12 mouse cellular contexts compared by ENCODE assay signal in genomic region chr7:105480081-105480480, GRCm38 (mm10). TPM values are rescaled to one million over a fixed set of nuclear protein-coding genes. Genes with fewer than 3 reads are reported as not detected.
DNase-seq lines count a peak whose midpoint lies in the region; ATAC-seq and TF ChIP-seq lines count a peak whose summit lies in the region.
"Had no signal": no experiment of that assay in that cellular context is flagged by ENCODE, and none has a peak within 500 bp of the region (broad histone marks: within the 10 kb centered on the region; RNA-seq: fewer than 3 reads in every experiment).

No protein-coding gene starts in this region.

- no peak overlapping the region for H3K9ac ChIP-seq in embryonic facial prominence, embryonic 13.5 days
- H3K9ac ChIP-seq in kidney, postnatal 0 days (ENCODE audit: low read depth, low read length), result no peak overlapping the region

- WGBS in embryonic facial prominence, embryonic 13.5 days, result 41% methylated on average over 5 of the region's 5 CpGs
- WGBS in embryonic facial prominence, embryonic 10.5 days, result 49% methylated on average over 5 of the region's 5 CpGs
- 67% methylated on average over 5 of the region's 5 CpGs for WGBS in kidney, postnatal 0 days

- no peak for DNase-seq in embryonic facial prominence, embryonic 10.5 days (ENCODE audit: low spot score)
- no peak for DNase-seq in kidney, postnatal 0 days (ENCODE audit: low spot score)
- no peak for DNase-seq in kidney, adult 9 months
- no peak for DNase-seq in left cerebral cortex, adult 9 months (ENCODE audit: low spot score in 2 of 2)
- no peak for DNase-seq in adrenal gland, postnatal 36 days
- DNase-seq: cerebellum, adult 11 months; kidney, adult 18-20 months; liver; spleen, adult 18-20 months had no signal

- H3K27me3 ChIP-seq in embryonic facial prominence, embryonic 13.5 days, result no peaks in the 10 kb centered on the region; the same call in 1 of the 2 replicates
- H3K27me3 ChIP-seq in embryonic facial prominence, embryonic 10.5 days (replicated peaks; ENCODE audit: low read depth, poor library complexity, severe bottlenecking), result peaks cover 37% of the 10 kb centered on the region
- no peaks in the 10 kb centered on the region for H3K27me3 ChIP-seq in kidney, postnatal 0 days (ENCODE audit: insufficient read depth, low read length)
- H3K27me3 ChIP-seq in myocyte (ENCODE audit: control insufficient read depth, insufficient read depth, insufficient read length), result no peaks in the 10 kb centered on the region

- no peak overlapping the region for H3ac ChIP-seq in myocyte (ENCODE audit: control insufficient read depth, insufficient read length)

- no peak for TF ChIP-seq POLR2A in cortical plate, adult 2 months (IDR thresholded peaks at IDR 0.05; ENCODE audit: extremely low read depth, insufficient read depth, low read length)
- no peak for TF ChIP-seq POLR2A in myocyte (IDR thresholded peaks at IDR 0.05; ENCODE audit: insufficient read length, low read depth)

- H3K4me2 ChIP-seq in embryonic facial prominence, embryonic 13.5 days, result peak overlapping the region; percentile 82
- H3K4me2 ChIP-seq in kidney, postnatal 0 days (ENCODE audit: low read length), result peak overlapping the region; percentile 88; the same call in 1 of the 2 replicates
- H3K4me2 ChIP-seq in myocyte (ENCODE audit: low read depth), result peak overlapping the region; percentile 85

- H3K9me3 ChIP-seq in embryonic facial prominence, embryonic 13.5 days, result no peaks in the 10 kb centered on the region
- no peaks in the 10 kb centered on the region for H3K9me3 ChIP-seq in embryonic facial prominence, embryonic 10.5 days
- H3K9me3 ChIP-seq in kidney, postnatal 0 days (replicated peaks; ENCODE audit: low read length), result no peaks in the 10 kb centered on the region

- no peak for ATAC-seq in embryonic facial prominence, embryonic 13.5 days (ENCODE audit: insufficient number of reproducible peaks, insufficient read depth, low FRiP score, low TSS enrichment, low read depth)
- no peak for ATAC-seq in kidney, postnatal 0 days (replicated peaks; ENCODE audit: low FRiP score, low read depth)

- no peaks in the 10 kb centered on the region for H3K79me2 ChIP-seq in myocyte (ENCODE audit: control insufficient read depth, insufficient read depth)

- peak overlapping the region; percentile 88; the same call in 1 of the 2 replicates for H3K27ac ChIP-seq in embryonic facial prominence, embryonic 13.5 days
- no peak overlapping the region for H3K27ac ChIP-seq in embryonic facial prominence, embryonic 10.5 days (replicated peaks)
- no peak overlapping the region for H3K27ac ChIP-seq in kidney, postnatal 0 days
- H3K27ac ChIP-seq in cortical plate, adult 2 months (ENCODE audit: insufficient read depth, low read length), result peak overlapping the region; percentile 96

- TF ChIP-seq CTCF in kidney, postnatal 0 days (IDR thresholded peaks at IDR 0.05; ENCODE audit: low read depth), result no peak
- TF ChIP-seq CTCF in cortical plate, adult 2 months (IDR thresholded peaks at IDR 0.05; ENCODE audit: extremely low read depth, insufficient read depth, low read length), result no peak

- H3K36me3 ChIP-seq in embryonic facial prominence, embryonic 13.5 days, result no peaks in the 10 kb centered on the region
- H3K36me3 ChIP-seq in embryonic facial prominence, embryonic 10.5 days (replicated peaks), result no peaks in the 10 kb centered on the region
- H3K36me3 ChIP-seq in kidney, postnatal 0 days (ENCODE audit: insufficient read depth, low read length), result no peaks in the 10 kb centered on the region
- H3K36me3 ChIP-seq in myocyte (ENCODE audit: control insufficient read depth, insufficient read depth), result no peaks in the 10 kb centered on the region

- H3K4me1 ChIP-seq in embryonic facial prominence, embryonic 13.5 days, result peaks cover 21% of the 10 kb centered on the region
- peaks cover 27% of the 10 kb centered on the region for H3K4me1 ChIP-seq in embryonic facial prominence, embryonic 10.5 days
- H3K4me1 ChIP-seq in kidney, postnatal 0 days (replicated peaks; ENCODE audit: insufficient read depth, low read length), result peaks cover 8% of the 10 kb centered on the region; the same call in 1 of the 2 replicates
- H3K4me1 ChIP-seq in cortical plate, adult 2 months (ENCODE audit: control insufficient read depth, insufficient read depth, low read length), result no peaks in the 10 kb centered on the region; the same call in 1 of the 2 replicates

- H3K4me3 ChIP-seq in embryonic facial prominence, embryonic 13.5 days, result no peak overlapping the region
- H3K4me3 ChIP-seq in embryonic facial prominence, embryonic 10.5 days, result no peak overlapping the region
- H3K4me3 ChIP-seq in kidney, postnatal 0 days (replicated peaks; ENCODE audit: low read depth, low read length), result no peak overlapping the region
- no peak overlapping the region for H3K4me3 ChIP-seq in cortical plate, adult 2 months (ENCODE audit: insufficient read depth, low read length)
- H3K4me3 ChIP-seq in myocyte, result peak overlapping the region; percentile 57

TF ChIP-seq in myocyte, 11 proteins besides CTCF, POLR2A, EP300 and RAD21:
- no peak for TF ChIP-seq E2F4 (IDR thresholded peaks at IDR 0.05; ENCODE audit: insufficient read depth)
- no peak for TF ChIP-seq MYOG (IDR thresholded peaks at IDR 0.05; ENCODE audit: control insufficient read depth in 1 of 3, insufficient read depth in 1 of 3, insufficient read length in 2 of 3, low read depth in 2 of 3)
- TF ChIP-seq MYOD1 (IDR thresholded peaks at IDR 0.05; ENCODE audit: control insufficient read depth in 1 of 3, insufficient read length in 2 of 3, low read depth in 2 of 3), result no peak
- TF ChIP-seq TCF3 (IDR thresholded peaks at IDR 0.05; ENCODE audit: insufficient read length, low read depth), result no peak
- TF ChIP-seq SRF (IDR thresholded peaks at IDR 0.05; ENCODE audit: control insufficient read depth, insufficient read length, low read depth), result no peak
- TF ChIP-seq TCF12 (IDR thresholded peaks at IDR 0.05; ENCODE audit: insufficient read depth, poor library complexity, severe bottlenecking), result no peak
- TF ChIP-seq CEBPB (IDR thresholded peaks at IDR 0.05; ENCODE audit: insufficient read depth, poor library complexity, severe bottlenecking), result no peak
- TF ChIP-seq REST (IDR thresholded peaks at IDR 0.05; ENCODE audit: insufficient read depth, insufficient read length), result no peak
- no peak for TF ChIP-seq POLR2AphosphoS2 (IDR thresholded peaks at IDR 0.05; ENCODE audit: insufficient read length, low read depth)
- TF ChIP-seq USF1 (IDR thresholded peaks at IDR 0.05; ENCODE audit: low read depth), result no peak
- no peak for TF ChIP-seq MAX (IDR thresholded peaks at IDR 0.05; ENCODE audit: low read depth)

RNA-seq across cellular contexts. Expression of gene Cavin3, which starts 2.0 kb away (rescaled TPM):
- 72.5 and 73.3 TPM in 2 replicates for polyA plus RNA-seq in embryonic facial prominence, embryonic 13.5 days (2015; fragmentation: Nextera tagmentation; extraction: Ambion mirVana)
- polyA plus RNA-seq in embryonic facial prominence, embryonic 10.5 days (2016; fragmentation: Nextera tagmentation; extraction: Ambion mirVana), result 17.3 and 17.7 TPM in 2 replicates
- 68.0 and 75.8 TPM in 2 replicates for polyA plus RNA-seq in kidney, postnatal 0 days (2015; fragmentation: Nextera tagmentation; extraction: Ambion mirVana)
- polyA plus RNA-seq in cortical plate, adult 2 months (2012; rRNA removed), result 30.9 and 32.1 TPM in 2 replicates
- 88.4 TPM for polyA plus RNA-seq in myocyte (2012; fragmentation: generic; extraction: Trizol)
- 10 to 100 TPM; 60.2 to 76.0 TPM for total RNA-seq in adrenal gland, postnatal 36 days (2021)

RNA-seq across cellular contexts. Expression of gene Cckbr, which starts 54.5 kb away (rescaled TPM):
- 0.48 and 0.52 TPM in 2 replicates for polyA plus RNA-seq in embryonic facial prominence, embryonic 13.5 days (2015; fragmentation: Nextera tagmentation; extraction: Ambion mirVana)
- 0.47 and 0.87 TPM in 2 replicates for polyA plus RNA-seq in embryonic facial prominence, embryonic 10.5 days (2016; fragmentation: Nextera tagmentation; extraction: Ambion mirVana)
- polyA plus RNA-seq in kidney, postnatal 0 days (2015; fragmentation: Nextera tagmentation; extraction: Ambion mirVana), result 0.59 and 0.62 TPM in 2 replicates
- polyA plus RNA-seq in cortical plate, adult 2 months (2012; rRNA removed), result 99.5 and 100 TPM in 2 replicates
- not detected for polyA plus RNA-seq in myocyte (2012; fragmentation: generic; extraction: Trizol)
- not detected for total RNA-seq in adrenal gland, postnatal 36 days (2021)

Comparison
In these comparisons a context has a peak if more than half of its experiments do, and no peak if none do; other contexts are left out.
1. H3K27ac ChIP-seq: peak in embryonic facial prominence, embryonic 13.5 days (single experiment) and cortical plate, adult 2 months (single experiment); none in embryonic facial prominence, embryonic 10.5 days (single experiment) and kidney, postnatal 0 days (single experiment).
2. RNA of gene Cckbr, which starts 54.5 kb away (polyA plus RNA-seq): 99.5 to 100 TPM in cortical plate, adult 2 months; 0.47 to 0.87 TPM in embryonic facial prominence, embryonic 10.5 days, 0.59 to 0.62 TPM in kidney, postnatal 0 days, 0.48 to 0.52 TPM in embryonic facial prominence, embryonic 13.5 days and not detected in myocyte (single experiment); every median in the first group is over 10 times any median in the second.
3. Peak in every context shown above with its lines, with median percentiles within 50 percentile points of each other: H3K4me2 ChIP-seq.